Mouse (Mus musculus): ENCODE results near the gene Zfp941.

The Zfp941 gene

DNA sequence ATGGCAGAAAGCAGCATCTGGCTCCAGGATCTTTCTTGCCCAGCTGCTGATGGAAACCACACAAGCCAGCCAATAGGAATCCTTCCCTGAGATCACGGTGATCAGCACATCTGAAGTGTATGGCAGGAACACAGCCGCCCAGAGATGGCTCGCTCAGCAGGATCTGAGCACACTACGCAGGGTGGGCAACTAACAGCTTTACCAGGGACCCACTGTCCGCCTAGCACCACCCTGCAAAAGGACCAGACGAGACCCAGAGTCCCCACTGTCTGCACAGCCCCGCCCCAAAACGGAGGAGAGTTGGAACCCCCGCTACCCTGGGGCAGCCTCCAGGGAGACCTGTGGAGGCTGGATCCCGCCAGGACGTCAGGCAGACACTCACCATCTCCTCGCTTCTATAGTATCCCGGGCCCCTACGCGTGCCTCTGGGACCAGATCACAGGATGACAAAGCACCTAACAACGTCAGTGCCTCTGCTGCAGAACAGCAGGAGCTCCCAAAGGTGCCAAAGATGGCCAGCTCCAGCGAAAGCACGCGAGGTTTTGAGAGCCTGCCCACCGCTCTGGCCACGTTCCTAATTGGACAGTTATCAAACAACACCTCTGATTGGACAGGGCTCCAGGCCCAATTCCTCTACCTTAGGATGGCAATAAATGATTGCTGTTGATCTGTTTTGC, at the start of gene Zfp941:
Gene Zfp941 (minus strand): TSS at position 526 of the 677 bp plus-strand sequence.
- DNase-seq (ENCODE audit: low spot score), result peak; percentile 95

DNA sequence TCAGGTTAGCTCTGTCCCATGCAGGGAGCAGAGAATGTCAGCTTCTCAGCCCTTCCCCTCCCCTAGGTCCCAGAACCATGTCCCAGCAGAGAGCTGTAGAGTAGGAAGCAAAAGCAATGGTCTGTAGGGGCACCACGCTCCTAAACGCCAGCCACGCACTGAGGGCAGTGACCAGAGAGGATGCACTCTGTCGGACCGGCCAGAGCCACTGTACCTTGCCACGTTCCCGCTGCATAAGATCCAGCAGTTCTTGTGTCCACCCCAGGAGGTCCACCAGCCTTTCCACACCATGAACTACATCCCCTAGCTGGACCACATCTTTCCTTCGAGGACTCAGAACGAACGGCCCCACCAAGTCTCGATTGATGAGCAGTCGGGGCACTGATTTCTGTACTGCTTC, 42.8 kb upstream of the Zfp941 start:
- DNase-seq (ENCODE audit: low spot score), result no peak

DNA sequence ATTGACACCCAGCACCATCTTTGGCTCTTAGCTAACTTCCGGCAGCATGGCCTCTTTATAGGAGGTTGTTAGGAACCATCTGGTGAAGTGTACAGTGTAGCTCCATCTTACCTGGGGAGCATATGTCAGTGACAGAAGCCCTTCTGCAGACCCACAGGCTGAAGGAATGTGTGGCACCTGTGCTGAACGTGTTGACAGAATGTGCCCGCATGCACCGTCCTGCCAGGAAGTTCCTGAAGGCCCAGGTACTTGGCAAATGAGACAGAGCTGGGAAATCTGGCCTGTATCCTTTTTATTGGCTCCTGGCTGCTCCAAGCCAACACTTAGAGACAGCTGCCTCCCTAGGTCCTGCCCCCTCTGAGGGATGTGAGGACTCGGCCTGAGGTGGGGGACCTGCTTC, 38.8 kb upstream of the Zfp941 start:
- no peak for DNase-seq (ENCODE audit: low spot score)

DNA sequence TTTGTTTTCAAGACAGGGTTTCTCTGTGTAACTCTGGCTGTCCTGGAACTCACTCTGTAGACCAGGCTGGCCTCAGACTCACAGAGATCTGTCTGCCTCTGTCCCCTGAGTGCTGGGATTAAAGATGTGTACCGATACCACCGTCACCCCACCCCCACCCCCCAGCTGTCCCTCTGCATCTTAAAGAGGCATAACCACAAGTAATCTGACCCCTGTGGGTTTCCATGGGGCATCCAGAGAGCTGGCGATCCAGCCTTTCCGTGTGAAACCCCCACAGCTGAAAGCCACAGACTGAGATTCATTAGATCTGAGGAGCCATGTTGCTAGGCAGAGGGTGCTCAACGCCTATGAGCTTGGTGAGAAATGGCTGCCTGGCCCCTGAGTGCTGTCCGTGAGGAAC, 38.0 kb upstream of the Zfp941 start:
- no peak for DNase-seq (ENCODE audit: low spot score)

DNA sequence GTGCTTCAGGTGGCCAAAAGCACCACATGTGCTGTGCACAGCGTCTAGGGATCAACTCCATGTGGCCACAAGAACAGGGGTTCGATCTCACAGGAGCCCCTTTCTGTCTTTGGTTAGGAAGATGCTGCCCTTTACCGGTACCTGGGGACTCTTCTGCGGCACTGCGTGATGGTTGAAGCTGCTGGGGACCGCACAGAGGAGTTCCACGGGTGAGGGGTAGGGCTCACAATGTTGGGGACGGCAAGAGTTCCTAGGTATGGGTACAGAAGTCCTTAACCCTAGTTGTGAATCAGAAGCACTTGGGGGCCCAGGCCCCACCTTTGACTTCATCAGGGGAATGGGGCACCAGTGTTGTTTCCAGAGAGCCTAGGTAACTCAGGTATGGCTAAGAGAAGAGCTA, 36.8 kb upstream of the Zfp941 start:
- no peak for DNase-seq (ENCODE audit: low spot score)

DNA sequence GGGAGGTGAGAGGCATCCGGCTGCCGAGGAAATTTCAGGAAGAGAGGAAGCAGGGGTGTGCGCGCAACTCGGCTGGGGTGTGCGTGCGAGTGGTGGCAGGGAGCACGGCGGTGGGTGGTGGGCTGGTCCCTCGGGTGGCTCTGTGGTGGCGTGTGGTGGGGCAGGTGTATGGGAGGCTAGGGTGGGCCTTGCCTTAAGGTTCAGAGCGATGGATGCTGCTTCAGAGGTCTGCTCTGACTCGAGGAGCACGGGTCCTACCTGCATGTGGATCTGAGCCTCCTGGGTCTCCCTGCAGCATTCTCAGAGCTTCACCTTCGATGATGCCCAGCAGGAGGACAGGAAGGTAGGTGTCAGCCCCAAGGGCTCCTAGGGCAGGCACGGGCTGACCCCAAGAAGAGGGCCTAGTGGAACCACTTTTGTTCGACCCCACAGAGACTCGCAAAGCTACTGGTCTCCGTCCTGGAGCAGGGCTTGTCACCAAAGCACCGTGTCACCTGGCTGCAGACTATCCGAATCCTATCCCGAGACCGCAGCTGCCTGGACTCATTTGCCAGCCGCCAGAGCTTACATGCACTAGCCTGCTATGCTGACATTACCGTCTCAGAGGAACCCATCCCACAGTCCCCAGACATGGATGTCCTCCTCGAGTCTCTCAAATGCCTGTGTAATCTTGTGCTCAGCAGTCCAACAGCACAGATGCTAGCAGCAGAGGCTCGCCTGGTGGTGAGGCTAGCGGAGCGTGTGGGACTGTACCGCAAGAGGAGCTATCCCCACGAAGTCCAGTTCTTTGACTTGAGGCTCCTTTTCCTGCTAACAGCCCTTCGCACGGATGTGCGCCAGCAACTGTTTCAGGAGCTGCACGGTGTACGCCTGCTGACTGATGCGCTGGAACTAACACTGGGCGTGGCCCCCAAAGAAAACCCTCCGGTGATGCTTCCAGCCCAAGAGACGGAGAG, 35.9 kb upstream of the Zfp941 start, which contains the start of gene Bet1l:
Gene Bet1l (minus strand): TSS at position 28 of the 956 bp plus-strand sequence.
- DNase-seq (ENCODE audit: low spot score), result peak; percentile 56

DNA sequence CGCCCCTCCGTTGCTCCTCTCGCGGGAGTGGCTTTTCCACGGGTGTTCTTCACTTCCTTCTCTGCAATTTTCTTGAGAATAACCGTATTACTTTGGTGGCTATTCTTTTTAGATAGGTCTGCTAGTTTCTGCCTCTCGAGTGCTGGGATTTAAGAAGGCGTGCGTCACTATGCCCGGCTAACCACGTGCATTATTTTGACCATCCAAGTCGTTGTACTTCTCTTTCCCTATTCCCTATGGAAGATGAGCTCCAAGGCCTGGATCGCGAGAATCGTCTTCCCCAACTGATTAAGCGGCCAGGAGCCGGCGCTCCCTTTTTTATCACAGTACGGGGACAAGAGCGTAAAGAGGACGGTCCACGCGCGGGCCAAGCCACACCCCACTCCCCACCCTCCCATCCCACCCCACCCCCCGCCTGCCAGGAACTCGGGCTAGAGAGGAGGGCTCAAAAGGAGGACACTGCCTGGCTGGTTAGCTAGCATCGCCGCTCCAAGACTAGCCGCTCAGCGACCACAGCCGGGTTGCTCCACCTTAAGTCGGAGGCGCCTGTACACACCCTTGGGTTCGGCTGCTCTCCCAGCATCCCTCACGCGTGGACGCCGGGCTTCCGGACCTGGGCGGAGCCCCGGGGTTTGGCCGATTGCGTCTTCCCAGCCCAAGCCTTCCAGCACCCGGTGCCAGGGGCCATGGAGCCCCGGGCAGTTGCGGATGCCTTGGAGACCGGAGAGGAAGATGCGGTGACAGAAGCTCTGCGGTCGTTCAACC, 35.0 kb upstream of the Zfp941 start, which contains the start of gene Ric8a:
Gene Ric8a (plus strand): TSS at position 173 of the 765 bp plus-strand sequence.
- peak; percentile 90 for DNase-seq (ENCODE audit: low spot score)

DNA sequence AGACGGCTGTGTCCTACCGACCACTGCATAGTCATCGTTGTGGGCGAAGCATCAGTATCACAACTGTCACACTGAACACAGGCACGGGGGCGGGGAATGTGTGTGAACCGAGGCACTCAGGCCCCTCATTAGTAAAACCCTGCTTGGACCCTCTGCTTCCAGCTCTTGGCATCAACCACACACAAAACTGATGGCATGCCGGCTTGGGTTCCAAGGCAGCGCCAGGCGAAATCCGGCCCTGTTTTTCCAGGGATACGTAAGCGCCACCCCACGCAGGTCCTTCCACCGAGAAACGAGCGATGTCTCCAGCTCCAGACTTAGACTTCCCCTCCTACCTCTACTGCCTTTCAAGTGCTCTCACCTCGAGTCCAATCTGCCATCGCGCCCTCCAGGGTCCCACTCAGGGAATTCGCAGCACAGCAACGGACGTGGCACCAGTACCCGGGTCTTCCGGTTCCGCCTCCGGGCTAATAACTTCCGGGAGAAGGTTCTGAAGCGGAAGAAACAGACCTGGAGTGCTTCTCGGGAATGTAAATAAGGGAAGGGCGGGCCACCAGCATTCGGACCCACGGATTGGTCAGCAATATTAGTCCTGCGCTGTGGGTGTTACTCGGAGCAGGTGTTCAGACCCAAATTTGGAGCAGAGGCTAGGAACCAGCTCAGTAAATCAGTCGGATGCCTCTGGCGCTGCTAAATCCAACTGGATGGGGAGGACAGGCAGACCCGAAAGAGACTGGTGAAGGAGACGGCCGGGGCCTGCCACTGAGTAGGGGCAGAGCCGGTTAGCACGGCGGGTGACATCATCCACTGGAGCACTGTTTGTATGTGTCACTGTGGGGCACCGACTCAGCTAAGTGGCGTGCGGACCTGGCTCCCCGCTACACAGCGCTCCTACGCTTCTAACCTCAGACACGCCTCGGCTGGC, 34.1 kb upstream of the Zfp941 start, which contains the start of gene Gm45785:
Gene Gm45785 (minus strand): TSS at position 472 of the 925 bp plus-strand sequence.
- DNase-seq (ENCODE audit: low spot score), result peak; percentile 93

DNA sequence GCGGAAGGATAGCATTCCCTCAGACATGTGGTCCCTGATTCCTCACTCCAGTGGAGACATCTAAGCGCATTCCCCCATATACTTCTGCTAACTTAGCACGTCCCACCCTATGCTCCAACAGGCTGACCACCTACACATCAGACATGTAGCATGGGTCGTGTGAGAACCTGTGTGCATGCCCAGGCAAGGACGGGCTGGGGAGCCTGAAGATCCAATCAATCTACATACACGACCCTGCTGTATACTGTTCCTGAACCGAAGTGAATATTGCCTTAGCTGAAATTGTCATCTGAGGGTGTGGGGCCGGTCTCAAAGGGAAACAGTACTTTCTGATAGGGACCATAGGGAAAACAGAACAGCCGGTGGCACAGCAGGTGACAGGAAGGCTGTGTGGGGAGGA, 33.2 kb upstream of the Zfp941 start:
- no peak for DNase-seq (ENCODE audit: low spot score)

DNA sequence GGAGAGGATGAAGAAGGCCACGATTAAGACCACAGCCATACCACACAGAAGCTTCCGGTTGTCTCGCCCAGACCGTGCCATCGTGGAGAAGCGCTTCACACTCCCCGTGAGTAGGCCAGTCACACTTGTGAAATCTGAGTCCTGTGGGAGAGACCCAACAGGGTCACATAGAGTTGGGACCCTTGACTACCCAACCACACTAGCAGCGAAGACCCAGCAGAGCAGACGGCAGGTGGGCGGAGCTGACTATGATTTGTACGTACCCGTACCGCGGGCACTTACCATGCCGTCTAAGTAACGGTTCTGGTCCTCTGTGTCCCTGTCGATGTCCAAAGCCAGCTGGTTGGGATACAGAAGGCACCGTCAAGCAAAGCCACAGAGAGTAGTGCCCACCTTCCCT, 32.5 kb upstream of the Zfp941 start:
- DNase-seq (ENCODE audit: low spot score), result no peak

DNA sequence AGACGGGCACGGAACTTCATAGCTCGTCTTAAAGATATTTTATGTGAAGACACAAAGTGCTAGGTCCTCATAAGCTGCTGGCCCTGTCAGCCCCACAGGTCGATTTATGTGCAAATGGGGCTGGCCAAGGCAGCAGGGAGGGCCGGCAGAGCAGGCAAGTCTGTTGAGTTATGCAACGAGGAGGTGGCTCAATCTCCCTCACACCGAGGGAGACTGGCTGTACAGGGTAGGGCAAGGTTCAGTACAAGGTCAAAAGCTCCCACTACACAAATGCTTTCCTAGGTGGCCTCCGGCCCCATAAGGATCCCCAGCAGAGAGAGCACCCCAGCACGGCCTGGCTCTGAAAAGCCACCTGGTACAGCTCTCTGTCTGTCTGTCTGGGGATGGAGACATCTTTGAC, 31.4 kb upstream of the Zfp941 start:
- DNase-seq (ENCODE audit: low spot score), result no peak

DNA sequence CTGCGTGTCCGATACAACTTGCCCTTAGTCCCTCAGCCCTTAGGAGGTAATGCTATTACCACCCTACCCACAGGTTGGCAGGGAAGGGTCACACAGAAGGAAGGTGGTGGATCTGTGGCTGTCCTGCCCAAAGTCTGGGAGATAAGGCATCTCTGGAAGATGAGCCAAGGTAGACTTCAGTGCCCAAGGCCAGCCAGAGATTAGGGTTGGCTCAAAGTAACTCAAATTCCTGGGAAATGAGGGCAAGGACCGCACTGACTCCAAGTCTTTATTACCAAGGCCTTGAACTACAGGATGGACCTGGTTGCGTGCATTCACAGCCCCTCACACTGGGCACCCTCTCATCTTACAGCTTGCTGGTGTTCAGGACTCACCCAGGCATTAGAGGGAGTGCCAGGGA, 29.9 kb upstream of the Zfp941 start:
- no peak for DNase-seq (ENCODE audit: low spot score)

DNA sequence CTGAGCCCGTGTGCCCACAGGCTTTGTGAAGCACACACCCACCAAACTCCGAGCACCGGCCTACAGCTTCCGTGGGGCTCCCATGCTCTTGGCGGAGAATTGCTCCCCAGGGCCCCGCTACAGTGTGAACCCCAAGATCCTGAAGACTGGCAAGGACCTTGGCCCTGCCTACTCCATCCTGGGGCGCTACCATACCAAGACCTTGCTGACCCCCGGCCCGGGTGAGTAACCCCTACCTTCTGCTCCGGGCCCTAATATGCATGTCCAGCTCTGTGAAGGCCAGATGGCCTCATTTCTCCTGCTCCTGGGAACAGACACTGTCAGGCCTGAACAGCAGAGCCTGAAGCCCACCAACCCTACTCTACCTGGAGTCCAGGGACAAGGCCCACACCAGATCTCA, 26.6 kb upstream of the Zfp941 start:
- DNase-seq (ENCODE audit: low spot score), result no peak

DNA sequence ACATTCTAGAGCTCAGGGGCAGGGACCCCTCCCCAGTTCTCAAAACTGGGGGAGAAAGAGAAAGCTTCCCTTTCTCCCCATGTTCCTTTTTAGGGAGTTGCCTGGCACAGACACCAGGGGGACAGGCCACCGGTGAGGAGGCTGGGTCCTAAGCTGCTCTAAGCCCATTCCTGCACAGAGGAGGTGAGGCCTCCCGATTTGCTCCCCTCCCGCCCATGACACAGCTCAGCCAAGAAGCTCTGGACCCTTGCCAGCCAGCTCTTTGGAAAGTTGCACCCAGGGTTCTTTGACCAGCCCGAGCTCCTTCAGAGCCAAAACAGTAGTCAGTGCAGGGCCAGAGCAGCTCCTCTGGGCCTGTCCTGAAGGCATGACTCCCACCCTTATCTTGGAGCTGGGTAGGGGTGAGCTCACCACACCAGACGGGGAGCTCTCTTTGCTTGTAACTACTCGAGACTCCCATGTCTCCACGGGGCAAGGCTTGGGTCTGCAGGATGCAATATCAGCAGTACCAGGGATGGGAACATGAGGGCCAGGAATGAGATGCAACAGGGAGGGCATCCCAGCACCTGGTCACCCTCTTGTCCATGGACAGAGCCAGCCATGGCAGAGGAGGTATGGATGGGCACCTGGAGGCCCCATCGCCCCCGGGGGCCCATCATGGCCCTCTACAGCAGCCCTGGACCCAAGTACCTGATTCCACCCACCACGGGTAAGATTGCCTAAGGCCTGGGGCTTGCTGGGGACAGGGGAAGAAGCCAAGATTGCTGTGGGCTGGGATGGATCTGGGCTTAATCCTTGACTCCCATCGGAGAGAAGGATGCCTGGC, 26.0 kb upstream of the Zfp941 start, which contains the start of gene Odf3:
Gene Odf3 (plus strand): TSS at position 51 of the 826 bp plus-strand sequence.
- peak; percentile 61 for DNase-seq (ENCODE audit: low spot score)

DNA sequence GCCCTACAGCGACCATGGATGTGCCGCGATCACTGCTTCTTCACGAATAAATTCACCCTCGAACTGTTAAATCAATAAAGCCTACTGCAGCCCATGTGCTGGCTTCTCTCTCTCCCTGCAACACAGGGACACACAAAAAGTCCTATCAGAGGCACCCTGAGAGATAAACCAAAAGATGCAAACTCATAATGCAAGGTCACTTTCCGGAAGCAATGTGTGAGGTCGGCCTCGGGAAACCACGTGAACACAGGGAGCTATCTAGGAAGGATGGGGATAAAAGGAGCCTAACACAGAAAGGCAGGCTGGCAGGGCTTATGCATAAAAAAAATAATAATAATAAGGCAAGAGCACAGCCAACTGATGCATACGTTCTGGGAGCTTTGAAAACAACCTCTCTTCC, 24.7 kb upstream of the Zfp941 start:
- no peak for DNase-seq (ENCODE audit: low spot score)

DNA sequence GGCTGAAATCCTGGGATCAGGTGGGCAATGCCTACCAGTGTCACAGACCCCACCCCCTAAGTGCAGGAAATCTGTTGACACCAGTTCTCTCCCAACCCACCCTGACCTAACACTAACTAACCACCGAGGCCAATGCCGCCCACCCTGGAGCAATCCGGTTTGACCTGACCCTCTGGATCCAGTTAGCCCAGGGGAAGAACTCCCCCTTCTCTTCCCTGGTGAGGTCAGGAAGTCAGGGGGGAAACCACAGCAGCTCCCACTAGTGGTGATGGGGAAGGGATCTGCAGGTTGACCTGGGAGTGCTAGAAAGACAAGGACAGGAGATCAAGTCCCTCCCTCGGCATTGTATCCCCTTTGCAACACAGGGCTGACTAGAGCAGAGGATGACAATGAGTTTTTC, 23.7 kb upstream of the Zfp941 start:
- DNase-seq (ENCODE audit: low spot score), result no peak

DNA sequence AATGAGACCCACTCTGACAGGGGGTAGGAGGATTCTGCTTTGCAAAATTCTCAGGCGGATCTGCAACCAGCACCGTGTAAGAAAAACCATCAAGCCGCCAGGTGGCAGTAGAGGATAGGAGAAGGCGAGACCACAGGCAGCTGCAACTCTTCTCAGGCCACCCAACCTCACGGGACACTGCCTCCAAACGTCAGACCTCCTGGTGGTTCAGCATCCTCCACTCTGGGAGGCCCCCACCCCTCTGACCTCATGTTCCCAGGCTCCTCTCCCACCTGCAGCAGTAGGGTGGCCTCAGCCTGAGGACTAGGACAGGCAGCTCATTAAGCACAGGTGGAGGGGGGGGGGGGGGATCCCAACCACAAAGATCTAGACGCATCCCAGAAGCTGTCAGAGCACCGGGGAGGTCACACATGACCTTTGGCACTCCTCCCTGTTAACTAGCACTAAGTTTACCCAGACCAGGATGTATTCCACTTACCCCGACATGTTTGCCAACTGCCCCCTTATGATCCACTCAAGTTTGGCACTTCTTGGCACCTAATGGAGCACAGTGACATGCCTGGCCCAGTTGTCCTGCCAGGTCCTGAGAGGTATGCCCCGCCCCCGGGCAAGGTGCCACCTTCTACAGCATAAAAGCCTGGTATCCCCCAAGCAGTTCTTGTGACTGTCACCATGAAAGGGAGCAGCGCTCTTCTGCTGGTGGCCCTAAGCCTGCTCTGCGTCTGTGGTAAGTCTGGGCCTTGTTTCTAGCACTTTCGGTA, 23.1 kb upstream of the Zfp941 start, which contains the start of gene Scgb1c1:
Gene Scgb1c1 (plus strand): TSS at position 643 of the 761 bp plus-strand sequence.
- peak; percentile 89 for DNase-seq (ENCODE audit: low spot score)

DNA sequence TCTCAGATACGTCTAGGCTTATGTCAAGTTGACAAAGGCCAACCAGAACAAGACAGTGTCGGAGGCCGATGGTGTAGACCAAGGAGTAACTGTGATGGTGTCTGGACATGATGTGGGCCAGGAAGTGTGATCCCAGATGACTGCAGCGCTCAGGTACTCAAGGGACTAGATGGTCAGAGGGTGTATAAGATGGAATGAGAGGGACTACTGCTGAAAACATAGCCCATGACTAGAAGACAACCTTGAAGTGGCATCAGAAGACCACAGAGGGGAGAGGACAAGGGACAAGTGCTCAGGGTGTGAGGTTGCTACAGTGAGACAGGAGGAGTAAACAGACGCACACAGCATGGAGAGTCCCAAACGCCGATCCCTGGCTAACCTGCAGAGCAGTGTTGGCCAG, 21.8 kb upstream of the Zfp941 start:
- DNase-seq (ENCODE audit: low spot score), result no peak

All from MN1 (cell line).